Mouse (Mus musculus) ES-Bruce4 (cell line): Measurements from ENCODE around the gene Foxd4.

Source experiments
- CTCF ChIP-seq: IDR thresholded peaks from one replicate; pipeline ENCODE4 v1.8.1; 2011; ENCODE audit warnings: low read depth, low read length
- EP300 ChIP-seq: IDR thresholded peaks from 2 replicates; pipeline ENCODE4 v1.6.1; 2011; ENCODE audit warnings: low read depth, low read length; ENCODE audit not compliant: insufficient read depth
- POLR2A ChIP-seq: IDR thresholded peaks from one replicate; pipeline ENCODE4 v1.8.1; 2011; ENCODE audit warnings: low read length; ENCODE audit not compliant: insufficient read depth

DNA sequence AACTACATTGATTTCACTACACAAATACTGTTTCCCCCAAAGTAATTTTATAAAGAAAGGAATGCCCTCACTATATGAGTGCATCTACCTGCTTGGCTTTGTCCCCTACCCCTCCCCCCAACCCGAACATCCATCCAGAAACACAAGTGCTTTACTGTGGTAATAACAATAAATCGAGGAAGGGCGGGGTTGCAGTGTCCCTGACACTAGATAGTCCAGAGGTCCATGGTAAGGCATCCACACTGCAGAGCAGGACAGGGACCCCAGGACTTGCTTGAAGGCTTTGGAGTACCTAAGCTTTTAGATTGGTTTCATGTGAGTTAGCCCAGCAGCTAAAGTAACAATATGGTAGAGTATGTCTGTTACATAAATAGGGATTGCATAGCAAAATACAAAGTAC is 669 bp upstream of the Foxd4 start:
- TF ChIP-seq CTCF (no peak), POLR2A (no peak), EP300 (no peak)
